Mouse (Mus musculus) cerebellum, adult 9-11 months (tissue): ENCODE measurements at regions not wholly inside any gene's neighbourhood (a gene's known extent, or its start where the extent isn't known, plus 50 kb on each side); places are given as distances from the start of the nearest gene placed in this dataset.

ENCODE experiments used
- DNase-seq: peaks from one replicate; pipeline ENCODE4 v3.0.0; 2022

DNA sequence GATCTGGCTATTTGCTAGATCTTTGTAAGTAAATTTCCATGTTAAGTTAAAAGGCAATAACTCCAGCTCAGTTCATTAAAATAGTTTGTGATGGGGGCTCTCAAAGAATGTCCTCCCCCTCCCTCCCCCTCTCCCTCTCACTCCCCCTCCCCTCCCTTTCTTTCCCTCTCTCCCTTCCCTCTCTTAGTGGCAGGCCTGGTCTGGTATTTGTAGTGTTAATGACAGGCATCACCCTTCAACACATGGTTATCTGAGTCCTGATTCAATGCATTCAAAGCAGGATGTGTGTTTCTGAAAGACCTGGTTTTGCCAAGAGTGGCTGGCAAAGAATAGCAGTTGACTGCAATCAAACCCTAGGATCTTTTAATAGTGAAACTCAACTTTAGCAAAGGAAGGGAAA lies 383.4 kb upstream of the Mpdz start:
- DNase-seq, result no peak

- no peak for DNase-seq
These were observed 381.0 kb upstream of the Mpdz start for GRCm38 (mm10) chr4:81823566-81823965.

GRCm38 (mm10) chr4:81789274-81789673 lies 346.7 kb upstream of the Mpdz start:
- DNase-seq, result no peak

- no peak for DNase-seq
These were observed 346.0 kb upstream of the Mpdz start for GRCm38 (mm10) chr4:81788636-81789035.

DNA sequence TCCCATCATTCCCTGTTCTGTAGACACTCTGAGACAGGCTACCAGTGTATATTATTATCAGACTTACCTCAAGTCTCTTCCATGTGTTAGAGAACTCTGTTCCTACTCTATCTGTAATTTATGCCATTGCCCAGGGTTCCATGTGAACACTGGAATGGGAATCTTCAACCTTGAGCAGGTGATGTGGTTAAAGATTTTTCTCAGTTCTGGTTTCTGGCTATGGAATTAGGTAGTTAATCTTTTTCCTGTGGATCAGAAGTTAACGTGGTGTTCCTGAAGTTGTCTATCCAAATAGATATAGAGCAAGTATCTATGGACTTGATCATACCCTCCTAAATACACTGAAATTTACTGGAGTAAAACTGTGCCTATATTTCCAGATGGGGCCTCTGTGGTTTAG lies 339.4 kb upstream of the Mpdz start:
- no peak for DNase-seq

- no peak for DNase-seq
These were observed 324.1 kb upstream of the Mpdz start for GRCm38 (mm10) chr4:81766705-81767104.

GRCm38 (mm10) chr4:81764026-81764867 lies 321.6 kb upstream of the Mpdz start:
- DNase-seq, result peak; percentile 25

- no peak for DNase-seq
These were observed 320.9 kb upstream of the Mpdz start for GRCm38 (mm10) chr4:81763311-81764025.

GRCm38 (mm10) chr4:81762592-81763229 lies 320.1 kb upstream of the Mpdz start:
- DNase-seq, result no peak

DNA sequence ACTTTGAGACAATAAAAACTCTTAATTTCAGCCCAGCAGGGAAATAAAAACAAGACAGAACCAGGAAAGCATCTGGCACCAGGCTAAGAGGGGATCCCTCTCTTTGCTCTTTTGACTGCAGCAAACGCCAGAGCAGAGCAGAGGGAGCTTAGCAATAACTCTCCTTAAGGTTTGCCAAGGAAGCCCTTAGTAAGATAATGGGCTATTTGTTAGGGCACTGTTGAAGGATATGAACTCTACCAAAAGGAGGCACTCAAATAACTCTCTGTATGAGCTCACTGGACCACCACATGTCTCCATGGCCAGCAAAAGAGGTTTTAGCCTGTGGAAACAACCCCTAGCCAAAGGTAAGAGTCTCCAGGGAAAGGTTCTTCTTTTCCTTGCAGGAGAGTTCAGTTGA lies 315.3 kb upstream of the Mpdz start:
- peak; percentile 19 for DNase-seq

DNA sequence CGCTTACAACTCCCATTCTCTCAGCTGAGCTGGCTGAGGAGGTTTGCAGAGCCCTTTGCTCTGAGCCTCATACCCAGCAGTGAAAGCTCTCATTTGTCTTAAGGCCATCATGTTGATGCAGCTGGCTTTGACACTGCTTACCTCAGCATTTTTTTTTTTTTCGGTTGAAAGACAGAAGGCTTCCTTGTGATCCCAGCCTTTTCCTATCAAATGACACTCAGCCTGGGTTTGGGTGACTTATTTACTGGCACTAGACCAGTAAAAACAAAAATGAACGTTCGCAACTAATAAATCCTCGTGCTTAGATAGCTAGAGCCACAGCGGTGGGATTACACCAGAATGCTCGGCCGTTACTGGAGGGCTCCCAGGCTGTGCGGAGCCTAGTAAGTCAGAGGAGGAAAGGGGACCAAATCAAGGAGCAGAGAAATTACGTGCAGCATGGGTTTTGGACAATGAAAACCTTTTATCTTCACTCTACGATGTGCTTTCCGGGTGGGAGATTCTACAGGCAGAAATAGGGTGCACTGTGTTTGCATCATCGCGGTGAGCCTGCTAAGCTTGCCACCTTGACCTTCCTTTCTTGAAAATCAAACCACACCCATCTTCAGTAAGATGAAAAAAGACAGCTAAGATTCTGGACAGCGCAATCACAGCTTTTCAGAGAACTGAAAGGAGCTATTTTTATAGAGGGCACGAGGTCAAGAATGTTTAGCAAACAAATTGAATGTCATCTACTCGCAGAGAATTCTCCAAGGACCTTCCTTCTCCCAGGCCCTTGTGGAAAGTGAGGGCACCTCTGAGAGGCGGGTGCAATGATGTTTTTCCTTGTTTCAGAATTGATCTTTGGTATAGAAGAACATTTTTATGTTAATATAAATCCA lies 302.3 kb upstream of the Mpdz start:
- DNase-seq, result no peak

DNA sequence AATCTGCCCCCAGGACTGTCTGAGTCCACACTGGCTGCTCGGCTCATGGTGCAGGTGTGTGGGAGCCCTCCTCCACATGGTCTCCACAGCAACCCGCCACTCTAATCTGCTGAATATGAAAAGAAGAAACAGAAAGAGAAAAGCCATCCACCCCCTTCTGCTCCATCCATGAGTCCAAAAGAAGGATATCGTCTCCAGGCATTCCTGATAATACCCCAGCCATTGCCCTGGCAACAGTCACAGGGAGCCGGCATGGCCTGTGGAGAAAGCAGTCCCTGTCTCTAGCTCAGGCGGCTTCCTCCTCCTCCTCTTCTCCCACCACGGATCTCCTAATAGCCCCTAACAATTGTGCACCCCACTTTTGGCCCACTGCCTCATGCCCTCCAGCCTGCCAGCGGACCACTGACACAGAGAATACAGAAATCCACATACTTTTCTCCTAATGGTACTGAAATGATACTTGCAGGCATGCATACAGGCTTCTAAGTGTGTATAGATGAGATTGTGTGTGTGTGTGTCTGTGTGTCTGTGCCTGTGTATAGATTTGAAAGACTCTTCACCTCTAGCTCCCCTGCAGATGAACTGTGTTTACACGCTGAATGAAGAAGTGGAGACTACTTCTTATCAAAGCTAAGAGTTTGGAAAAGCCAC lies 301.5 kb upstream of the Mpdz start:
- peak; percentile 38 for DNase-seq

GRCm38 (mm10) chr4:81742536-81743459 lies 300.2 kb upstream of the Mpdz start:
- no peak for DNase-seq

- no peak for DNase-seq
These were observed 291.8 kb upstream of the Mpdz start for GRCm38 (mm10) chr4:81734391-81734790.

- DNase-seq, result no peak
These were observed 287.8 kb upstream of the Mpdz start for GRCm38 (mm10) chr4:81730386-81730785.

DNA sequence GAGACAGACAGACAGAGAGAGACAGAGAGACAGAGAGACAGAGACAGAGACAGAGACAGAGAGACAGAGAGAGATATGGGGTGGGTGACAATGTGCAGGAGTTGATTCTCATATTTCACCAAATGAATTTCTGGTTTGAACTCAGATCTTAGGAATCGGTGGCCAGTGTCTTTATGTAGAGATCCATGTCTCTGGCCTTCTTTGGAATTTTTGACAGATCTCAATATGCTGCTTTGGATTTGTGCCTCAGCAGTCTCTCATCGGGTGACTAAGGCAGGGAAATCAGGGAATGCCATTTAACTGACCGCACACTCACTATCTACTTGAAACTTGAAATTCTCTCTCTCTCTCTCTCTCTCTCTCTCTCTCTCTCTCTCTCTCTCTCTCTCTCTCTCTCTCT lies 286.3 kb upstream of the Mpdz start:
- DNase-seq, result peak; percentile 16

GRCm38 (mm10) chr4:81727735-81728581 lies 285.3 kb upstream of the Mpdz start:
- peak; percentile 22 for DNase-seq

DNA sequence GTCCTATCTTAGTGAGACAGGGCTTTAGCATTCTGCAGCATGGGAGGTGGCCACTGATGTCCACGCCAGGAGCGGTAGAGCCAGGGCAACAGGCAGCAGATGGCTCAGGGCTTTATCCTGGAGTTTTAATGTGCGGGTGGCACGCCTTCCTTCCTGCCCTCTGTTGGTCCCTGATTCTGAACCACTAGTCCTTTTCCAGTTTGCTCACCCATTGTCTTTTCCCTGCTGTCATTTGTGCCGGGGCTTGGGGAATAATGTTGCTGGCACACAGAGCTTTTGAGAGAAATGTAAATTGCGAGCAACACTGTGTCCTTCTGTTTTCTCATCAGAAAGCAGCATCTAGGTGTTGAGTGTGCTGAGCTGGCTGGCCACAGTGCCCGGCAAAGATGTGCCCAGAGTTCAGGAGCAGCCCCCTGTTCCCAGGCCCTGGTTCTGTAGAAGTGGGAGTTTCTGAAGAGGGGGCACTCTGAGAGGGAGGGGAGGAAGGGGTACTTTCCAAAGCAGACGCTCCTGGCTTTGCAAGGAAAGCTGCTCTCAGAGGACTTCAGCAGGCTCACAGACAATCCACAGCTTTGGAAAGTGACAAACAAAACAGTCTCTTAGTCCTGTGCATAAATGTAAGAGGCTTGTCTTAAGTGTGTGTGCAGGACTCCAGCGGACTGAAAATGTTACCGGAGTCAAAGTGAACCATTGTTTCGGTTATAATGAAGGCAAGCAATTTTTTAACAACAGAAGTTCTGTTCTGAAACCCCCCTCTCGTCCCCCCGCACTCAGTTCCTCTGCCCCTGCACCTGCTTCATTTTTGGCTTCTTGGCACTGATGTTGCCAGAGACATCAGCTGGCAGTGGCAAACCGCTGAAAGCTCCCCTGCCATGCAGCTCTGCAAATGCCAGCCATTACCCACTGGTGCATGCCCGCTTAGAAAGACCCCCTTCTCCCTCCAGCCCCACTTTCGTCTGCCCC lies 284.4 kb upstream of the Mpdz start:
- peak; percentile 94 for DNase-seq

DNA sequence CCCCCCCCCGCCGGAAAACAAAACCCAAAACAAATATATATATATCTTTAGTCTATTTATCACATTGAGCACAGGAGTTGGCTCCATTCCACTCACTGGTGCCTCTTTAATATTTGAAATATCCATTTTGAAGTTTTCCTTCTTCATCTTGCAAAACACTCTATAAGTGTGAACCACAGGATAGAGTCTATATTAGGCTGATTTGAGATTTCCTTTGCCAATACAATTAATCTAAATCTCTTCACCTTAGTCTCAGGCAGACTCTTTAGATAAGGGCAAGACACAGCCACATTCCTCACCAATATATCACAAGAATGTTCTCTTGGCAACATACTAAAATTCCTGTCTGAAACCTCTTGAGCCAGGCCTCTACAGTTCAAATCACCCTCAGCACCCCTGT lies 282.1 kb upstream of the Mpdz start:
- no peak for DNase-seq
